Mouse (Mus musculus) ES-E14 (cell line): ENCODE measurements around the gene Sox12.

Source experiments
- CHD2 ChIP-seq: IDR thresholded peaks from 2 replicates; pipeline ENCODE4 v1.6.1; 2014; ENCODE audit warnings: mild to moderate bottlenecking, low read depth, low read length, inconsistent platforms
- MAFK ChIP-seq: IDR thresholded peaks from 2 replicates; pipeline ENCODE4 v1.6.1; 2014; ENCODE audit warnings: mild to moderate bottlenecking, low read depth, low read length, inconsistent platforms; ENCODE audit not compliant: insufficient read depth
- ZC3H11A ChIP-seq: IDR thresholded peaks from 2 replicates; pipeline ENCODE4 v1.6.1; 2012; ENCODE audit warnings: low read depth, mild to moderate bottlenecking, inconsistent platforms, low read length, borderline replicate concordance

DNA sequence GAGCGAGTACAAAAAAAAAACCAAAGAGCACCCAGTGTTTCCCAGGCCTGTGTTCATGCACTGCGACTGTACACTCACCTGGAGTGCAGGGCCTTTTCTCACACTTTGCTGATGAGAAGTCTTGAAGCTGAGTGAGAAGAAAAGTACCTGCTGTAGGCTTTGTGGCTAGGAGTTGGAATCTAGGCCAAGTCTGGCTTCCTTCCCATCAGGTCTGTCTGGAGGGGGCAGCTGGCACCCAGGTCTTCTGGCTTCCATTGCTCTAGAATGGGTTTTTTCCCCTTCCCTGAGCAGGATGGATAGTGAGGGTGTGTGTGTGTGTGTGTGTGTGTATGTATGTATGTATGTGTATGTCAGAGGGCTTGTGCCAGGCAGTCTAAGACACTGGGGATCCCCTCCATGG is 42.0 kb upstream of the Sox12 start:
- TF ChIP-seq CHD2 (no peak), MAFK (no peak), ZC3H11A (no peak)
